Mouse (Mus musculus) R1 (cell line): ENCODE results near the gene Fcho2.

Source experiments
- DNase-seq: peaks from one replicate; pipeline ENCODE4 v3.0.0-alpha.2; 2018; ENCODE audit warnings: low read depth, low spot score

The Fcho2 gene

DNA sequence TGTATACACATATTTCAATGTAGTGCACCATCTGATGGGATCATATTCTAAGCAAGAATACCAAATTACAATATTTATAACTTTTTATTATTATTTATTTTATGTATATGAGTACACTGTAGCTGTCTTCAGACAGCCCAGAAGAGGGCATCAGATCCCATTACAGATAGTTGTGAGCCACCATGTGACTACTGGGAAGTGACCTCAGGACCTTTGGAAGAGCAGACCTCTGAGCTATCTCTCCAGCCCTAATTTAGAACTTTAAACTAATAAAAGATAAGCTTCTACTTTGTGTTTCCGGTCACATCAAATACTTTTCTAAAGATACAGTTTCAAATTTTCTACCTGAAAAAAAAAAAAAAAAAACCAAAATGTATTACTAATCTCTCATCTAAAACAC, 6.2 kb downstream of the Fcho2 start:
- no peak for DNase-seq

DNA sequence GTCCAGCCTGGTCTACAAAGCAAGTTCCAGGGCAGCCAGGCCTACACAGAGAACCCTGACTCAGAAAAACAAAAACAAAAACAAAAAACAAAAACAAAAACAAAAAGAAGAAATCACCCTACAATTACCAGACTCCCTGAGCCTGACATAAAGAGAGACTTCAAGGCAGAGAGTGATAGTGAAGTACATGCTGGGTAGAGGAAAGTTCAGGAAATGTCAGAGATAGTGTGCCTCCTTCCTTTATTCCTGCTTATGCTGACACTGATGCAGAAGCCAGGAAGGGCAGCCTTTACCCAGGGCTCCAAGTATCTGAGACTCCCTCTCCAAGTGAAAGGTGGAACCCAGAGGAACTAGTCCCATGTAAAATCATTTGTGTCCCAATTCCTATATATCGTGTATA, 10.8 kb downstream of the Fcho2 start:
- DNase-seq = no peak

DNA sequence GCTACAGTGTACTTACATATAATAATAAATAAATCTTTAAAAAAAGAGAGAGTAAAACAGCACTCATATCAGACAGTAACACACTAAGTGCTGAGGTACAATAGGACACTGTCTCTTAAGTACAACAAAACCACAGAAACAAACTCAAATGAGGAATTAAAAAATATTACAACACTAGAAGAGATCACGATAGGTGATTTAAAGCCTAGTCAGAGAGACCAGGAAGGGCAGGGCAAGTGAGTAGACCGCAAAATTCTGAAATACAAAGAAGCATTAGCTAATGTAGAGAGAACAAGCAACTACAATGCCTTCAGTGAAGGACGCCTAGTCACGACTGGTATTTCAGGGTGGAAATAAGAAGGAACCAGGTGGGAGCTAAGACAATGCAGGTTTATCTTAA, 11.6 kb downstream of the Fcho2 start:
- no peak for DNase-seq

DNA sequence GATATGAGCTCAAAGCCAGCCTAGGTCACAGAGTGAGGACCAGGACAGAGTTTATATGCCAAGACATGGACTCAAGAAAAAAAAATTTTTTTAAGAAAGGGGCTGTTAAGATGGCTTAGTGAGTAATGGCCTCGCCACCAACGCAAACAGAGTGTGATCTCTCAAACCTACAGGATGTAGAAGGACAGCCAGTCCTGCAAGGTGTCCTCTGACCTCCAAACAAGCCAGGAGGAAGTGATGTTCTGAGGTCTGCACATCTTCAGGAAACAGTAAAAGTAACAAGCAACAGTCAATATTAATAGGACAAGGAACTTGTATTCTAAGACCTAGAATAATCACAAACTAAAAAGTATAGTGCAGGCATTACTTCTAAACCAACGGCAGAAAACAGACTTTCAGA, 12.3 kb downstream of the Fcho2 start:
- no peak for DNase-seq

DNA sequence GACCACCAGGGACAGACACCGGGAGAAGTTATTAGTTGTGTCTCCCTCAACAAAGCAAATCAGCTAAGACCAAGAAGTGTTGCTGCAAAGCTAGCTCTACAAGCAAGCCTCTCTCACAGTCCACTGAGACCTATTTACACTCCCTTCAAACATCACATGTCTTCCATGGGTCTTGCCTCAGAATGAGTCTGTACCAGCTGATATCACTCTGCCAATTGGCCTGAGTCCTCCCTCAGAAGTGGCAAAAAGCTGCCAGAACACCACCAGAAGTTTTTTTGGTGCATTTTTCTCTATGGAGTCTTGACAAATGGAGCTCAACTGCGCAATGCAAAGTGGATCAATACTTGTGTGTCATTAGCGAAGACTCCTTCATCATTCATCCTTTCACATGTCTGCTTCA, 19.7 kb downstream of the Fcho2 start:
- no peak for DNase-seq

DNA sequence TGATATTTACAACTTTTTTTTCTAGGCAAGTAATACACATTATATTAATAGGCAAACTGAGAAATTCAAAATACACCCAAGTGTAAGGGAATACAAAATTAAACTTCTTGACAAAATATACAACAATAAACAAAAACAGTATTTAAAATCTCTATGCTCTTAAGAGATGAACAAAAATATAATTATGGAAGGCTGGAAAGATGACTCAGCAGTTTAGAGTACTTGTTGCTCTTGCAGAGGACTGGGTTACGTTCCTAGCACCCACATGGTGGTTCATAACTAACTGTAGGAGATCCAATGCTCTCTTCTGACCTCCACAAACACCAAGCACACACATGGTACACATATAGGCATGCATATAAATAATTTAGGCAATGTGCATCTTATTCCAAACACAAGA, 22.4 kb downstream of the Fcho2 start:
- no peak for DNase-seq

DNA sequence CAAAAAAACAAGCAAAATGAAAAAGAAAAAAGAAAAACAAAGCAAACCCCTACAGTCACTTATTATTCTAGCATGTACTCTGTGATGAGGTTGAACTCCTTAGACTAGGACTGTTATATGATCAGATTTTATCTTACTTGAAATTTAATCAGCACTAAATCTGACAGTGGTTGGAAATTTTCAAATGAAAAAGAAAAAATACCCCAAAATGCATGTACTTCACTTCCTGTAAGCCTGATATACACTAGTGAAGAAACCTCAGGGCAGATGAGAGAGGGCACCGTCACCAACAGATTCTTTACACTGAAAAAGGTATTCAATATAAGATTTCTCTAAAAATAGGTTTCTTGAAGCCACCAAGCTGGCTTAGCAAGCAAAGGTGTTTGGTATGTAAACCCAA, 23.6 kb downstream of the Fcho2 start:
- DNase-seq = no peak

DNA sequence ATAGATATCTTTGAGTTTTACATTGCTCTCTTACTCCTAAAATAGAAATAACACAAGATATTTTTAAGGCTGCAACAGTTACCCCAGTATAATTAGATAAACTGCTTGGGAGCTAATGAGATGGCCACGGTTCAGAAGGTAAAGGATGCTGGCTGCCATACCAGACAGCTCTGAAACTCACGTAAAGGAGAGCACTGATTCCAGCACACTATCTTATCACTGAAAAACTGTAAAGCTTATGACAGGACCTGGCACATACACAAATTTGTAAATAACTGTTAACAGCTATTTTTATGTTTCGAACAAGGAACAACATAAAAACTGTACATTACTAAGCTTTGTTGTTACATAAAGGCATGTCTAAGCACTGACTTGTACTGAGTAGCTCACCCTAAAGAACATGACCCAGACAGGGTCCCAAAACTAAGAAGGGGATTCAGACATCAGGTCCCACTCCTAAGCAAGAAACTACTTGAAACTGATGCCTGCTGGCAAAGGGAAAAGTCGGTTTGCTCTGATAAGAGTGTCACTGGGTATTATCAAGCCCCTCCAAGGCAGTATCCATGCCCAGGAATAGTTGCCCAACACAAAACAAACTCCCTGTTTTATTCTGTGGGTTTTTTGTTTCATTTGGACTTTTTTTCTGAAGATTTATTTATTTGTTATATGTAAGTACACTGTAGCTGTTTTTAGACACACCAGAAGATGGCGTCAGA, 28.1 kb downstream of the Fcho2 start:
- no peak for DNase-seq

DNA sequence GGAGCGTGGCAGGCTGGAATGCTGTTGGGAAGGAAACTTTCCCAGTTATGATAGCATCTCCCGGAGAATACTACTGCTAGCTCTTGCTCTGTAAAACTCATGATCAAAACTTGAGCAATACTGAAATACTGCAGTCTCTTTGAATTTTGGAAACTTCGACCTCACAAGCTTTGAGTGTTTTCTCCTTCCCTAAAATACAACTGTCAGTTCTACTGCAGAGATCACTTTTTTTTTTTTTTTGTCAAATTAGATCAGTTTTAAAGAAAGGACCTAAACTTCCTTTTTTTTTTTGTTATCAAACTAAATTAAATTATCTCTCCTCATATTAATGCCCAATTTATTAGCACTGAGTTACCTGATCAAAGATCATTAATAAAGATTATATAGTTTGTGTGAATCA, 37.3 kb downstream of the Fcho2 start:
- no peak for DNase-seq

DNA sequence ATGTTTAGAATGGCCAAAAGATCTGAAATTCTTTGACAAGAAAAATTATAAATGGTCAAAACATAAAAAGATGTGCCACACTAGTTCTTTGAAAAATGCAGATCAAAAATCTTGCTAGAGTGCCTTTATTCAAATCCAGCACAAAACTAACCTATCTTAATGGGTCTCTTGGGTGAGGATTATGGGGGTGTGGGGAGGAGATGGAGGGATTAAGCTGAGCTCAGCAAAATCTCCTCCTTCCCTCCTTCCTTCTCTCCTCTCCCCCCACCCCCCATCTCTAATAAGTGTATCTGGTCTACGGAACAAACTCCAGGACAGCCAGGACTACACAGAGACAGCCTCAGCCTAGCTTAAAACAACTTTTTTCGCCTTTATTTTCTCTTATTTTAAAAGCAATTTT, 43.8 kb downstream of the Fcho2 start:
- no peak for DNase-seq

DNA sequence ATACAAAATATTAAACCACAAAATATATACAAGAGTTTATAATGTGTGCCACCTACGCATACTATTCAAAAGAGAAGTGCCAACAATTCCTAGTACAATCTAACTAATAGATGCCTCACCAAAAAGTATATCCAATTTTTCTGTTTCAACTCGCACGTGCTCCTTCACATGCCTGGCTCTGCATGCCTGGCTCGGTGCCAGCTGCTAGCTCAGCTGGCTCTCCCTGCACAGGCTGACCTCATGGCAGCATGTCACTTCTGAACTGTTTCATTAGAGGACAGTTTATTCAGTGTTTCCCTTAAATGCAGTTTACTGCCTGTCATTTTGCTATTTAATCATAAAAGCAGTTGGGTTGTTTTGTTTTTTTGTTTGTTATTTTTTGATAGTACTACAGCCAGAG, 46.9 kb downstream of the Fcho2 start:
- no peak for DNase-seq

DNA sequence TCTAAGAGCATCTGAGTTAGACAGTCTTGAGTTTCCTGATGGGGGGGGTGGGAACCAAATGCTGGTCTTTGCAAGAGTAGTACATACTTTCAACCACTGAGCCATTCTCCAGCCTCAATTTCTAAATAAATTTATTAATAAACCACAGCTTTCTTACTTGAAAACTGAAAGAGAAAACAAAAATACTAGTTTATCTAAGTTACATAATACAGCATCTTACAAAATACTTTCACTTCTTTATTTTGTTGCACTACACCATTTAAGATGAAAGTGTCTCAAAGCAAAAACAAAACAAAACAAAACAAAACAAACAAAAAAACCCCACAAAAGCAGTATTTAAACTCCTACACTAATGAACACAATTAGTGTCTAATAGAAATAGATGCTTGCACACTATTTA, 53.5 kb downstream of the Fcho2 start:
- DNase-seq = no peak

DNA sequence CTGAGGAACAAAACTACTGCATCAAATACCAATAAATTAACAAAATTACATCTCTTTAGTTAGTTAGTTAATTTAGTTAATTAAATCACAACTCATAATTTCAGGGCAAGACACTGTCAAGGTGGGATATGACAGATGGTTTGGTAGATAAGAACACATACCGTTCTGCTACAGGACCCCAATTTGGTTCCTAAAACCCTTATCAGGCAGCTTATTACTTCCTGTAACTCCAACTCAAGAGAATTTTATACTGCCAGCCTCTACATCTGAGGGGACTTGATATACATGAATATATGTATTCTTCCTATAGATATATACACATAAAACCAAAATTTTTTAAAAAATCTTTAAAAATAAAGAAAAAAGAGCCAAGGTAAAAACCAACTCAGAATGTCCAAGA, 59.4 kb downstream of the Fcho2 start:
- no peak for DNase-seq

DNA sequence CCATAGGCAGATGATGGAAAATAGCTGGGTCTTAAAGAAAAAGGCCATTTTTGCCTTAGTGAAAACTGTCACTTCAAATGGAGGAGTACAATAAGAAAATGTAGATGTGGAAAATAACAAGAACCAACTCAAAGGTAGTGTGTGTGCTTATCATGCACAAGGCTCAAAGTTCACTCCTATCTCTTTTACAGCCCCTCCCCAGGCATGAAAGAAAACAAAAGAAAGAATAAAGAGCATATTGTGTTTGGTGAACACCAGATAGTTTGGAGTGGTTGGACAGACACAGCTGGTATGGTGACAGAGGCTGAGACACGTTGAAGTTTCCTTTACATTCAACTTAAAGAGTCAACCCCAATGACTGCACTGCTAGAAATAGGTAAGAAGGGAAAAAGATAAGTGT, 70.6 kb downstream of the Fcho2 start:
- DNase-seq = no peak

DNA sequence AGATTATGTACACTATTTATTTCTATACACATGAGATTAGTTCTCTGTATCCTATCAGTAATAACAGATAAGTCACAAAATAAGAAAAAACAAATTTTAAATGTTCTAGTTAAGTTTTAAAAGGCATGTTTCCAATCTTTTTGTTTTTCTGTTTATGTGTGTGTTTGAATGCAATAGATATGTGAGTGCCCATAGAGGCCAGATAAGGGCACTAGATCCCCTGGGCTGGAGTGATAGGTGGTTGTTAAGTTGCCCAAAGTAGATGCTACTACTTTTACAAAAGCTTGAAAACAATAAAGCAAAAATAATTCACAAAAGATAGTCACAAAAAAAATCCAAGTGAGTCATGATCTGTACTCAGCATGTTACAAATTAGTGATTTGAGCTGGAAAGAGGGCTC, 71.4 kb downstream of the Fcho2 start:
- DNase-seq = no peak

DNA sequence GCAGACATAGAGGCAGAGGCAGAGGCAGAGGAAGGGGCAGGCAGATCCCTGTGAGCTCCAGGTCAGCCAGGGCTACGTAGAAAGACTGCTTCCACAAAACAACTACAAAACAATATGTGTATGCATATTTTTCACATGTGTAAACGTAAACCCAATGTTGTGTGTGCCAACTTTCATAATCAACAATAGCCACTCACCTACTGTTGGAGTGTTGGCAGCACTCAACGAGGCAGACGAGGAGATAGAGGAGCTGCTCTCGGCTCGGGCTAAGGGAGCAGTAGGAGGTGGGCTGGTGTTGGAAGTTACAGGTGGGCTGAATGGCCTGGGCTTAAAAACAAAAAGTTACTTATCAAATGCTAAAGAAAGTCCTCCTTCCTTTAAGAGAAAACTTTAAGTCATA, 72.0 kb downstream of the Fcho2 start:
- no peak for DNase-seq

DNA sequence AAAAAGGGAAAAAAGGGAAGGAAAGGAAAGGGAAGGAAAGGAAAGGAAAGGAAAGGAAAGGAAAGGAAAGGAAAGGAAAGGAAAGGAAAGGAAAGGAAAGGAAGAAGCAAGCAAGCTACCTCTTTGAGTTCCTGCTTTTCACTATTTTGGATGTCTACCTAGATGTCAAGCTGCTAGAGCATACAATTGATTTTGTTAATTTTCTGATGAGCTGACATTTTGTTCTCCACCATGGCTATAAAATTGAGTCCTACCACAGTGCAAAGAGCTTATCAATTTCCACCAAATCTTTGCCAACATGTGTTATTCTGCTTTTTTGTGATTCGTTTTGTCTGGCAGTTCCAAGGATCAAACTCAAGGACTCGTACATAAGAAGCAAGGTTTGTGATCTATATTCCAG, 77.0 kb downstream of the Fcho2 start:
- no peak for DNase-seq

DNA sequence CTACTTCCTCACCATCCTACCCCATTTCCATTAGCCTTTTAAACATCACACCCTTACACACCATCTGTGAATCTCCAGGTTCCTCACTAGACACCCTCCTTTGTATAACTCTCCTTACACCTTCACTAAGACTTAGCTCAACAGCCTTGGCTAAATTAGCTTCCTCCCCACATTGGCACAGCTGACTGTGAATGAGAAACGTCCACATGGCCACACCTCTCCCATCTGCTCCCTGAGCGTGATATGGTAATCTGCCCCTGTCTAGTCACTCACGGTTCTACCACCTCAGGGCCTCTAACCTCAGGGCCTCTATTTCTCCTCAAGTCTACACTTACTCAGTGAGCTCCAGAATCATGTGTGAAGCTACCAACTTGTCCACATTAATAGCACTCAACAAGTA, 82.0 kb downstream of the Fcho2 start:
- DNase-seq = no peak

DNA sequence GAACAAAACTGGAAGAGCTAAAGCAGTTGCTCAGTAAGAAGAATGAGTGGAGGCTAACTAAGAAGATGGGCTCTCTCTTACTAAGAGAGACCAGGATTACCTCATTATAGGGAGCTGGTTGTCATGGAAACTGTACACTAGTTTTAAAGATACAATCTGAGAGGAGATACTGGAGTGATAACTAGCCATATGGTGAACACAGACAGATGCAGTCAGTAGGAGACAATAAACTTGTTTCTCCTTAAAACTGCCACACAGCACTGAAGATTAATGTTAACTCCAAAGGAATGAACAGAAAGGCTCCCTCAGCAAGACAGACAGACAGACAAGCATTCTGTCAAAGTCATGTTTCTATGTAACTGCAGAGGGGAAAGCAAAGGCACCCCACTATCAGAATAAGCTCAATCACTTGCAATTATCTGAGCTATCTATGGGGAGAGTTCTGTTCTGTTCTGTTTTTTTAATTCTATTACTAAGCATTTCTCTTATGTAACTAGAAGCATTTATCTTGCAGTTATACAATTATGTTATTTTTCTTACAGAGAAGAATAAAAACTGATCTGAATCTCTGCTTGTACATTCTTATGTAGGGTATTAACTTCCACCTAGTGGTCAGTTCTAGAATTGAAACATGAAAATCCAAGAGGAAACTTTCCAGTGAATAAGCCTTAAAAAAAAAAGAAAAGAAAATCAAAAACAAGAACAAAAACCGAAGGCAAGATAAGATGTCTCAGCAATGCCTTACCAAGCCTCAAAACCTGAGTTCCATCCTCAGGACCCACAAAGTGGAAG, 85.8 kb downstream of the Fcho2 start:
- no peak for DNase-seq

DNA sequence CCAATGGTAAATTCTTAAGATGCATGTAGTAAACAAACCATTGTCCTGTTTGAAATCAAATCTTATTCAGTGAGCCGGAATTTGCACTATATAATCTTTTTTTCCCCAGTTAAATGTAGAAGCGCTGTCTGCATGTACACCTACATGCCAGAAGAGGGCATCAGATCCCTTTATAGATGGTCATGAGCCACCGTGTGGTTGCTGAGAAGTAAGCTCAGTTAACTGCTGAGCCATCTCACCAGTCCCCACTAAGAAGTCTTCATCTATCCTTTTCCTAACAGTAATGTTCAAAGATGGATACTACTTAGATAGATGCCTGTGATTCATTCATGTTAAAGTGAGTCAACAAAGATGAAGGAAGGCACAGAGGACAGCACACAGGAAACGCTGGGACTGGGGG, 88.8 kb downstream of the Fcho2 start:
- peak; percentile 66 for DNase-seq

DNA sequence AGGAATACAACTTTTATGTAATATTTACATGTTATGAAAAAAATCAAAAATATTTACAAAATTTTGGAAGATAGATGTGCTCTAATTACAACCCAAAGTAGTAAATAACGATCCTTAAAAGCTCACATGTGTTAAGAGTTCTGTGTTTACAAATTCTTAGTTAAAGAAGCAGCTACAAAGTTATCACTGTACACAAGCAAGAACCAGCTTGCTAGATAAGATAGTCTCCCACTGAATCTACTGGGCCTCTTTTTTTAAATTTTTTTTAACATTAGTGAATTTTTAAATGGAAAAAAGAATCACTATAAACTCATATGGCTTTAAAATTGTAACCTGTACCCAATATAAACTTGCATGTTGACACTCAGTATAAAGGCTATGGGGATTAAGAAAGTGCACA, 91.8 kb downstream of the Fcho2 start:
- DNase-seq = no peak

DNA sequence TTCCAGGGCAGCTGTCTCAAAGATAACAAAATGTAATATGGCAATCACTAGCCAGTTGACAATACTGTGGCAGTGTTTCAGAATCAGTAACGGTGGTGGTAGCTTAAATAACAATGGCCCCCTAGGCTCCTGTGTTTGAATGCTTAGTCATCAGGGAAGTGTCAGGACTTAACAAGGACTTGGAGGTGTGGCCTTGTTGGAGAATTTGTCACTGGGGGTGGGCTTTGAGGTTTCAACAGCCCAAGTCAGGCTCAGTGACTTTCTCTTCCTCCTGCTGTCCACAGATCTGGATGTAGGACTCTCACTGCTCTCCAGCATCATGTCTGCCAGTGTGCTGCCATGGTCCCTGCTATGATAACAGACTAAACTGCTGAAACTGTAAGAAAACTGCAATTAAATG, 93.0 kb downstream of the Fcho2 start:
- DNase-seq = peak; percentile 95

DNA sequence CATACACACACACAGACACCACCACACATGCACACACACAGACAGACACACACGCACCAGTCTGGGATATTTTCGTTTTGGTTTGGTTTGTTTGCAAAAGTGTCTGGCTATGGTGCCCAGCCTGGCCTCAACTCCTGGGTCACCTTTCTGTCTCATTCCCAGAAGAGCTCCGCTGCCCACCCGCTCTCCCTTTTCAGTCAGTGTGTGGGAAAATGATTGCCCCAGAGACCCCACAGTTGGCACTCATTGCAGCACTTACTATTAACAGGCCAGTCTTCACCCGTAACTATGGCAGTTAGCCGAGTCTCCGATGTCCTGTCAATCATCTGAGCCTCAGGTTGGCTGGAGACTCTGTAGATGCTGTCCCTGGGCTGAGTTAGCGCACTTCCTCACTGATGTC, 99.1 kb downstream of the Fcho2 start:
- DNase-seq = no peak
